Mouse (Mus musculus) brain, adult 10 weeks (tissue): ENCODE results near the gene Mettl21c. TPM values are rescaled to one million over a fixed set of nuclear protein-coding genes. Genes with fewer than 3 reads are reported as not detected.

Experiments
- polyA plus RNA-seq: library from polyadenylated mRNA; stranded (reverse); fragments of 350-450 nt; fragmentation: Illumina TruSeq; extraction: RNeasy Lipid Tissue Mini Kit (QIAGEN cat#74804); gene quantifications from one replicate; pipeline ENCODE4 v1.2.3, GENCODE M21; 2015; ENCODE audit warnings: low read depth, low replicate concordance

Gene Mettl21c
- polyA plus RNA-seq: not detected

GRCm38 (mm10) chr1:44019934-44020333 lies at the start of gene Mettl21c:
TSS of gene Mettl21c (minus strand) at chr1:44020034.

GRCm38 (mm10) chr1:44061836-44062235 lies 42.0 kb upstream of the Mettl21c start, which contains the start of gene Gm8251:
TSS of gene Gm8251 (minus strand) at chr1:44061936.

Other genes with a start within 250 kb of the Mettl21c start
- gene Uxs1, start 192.2 kb downstream of the Mettl21c start, polyA plus RNA-seq: 72.8 TPM
- 36.8 TPM for gene Tpp2, start 86.4 kb downstream of the Mettl21c start, polyA plus RNA-seq
- gene Gm8251, start 41.9 kb upstream of the Mettl21c start, polyA plus RNA-seq: not detected
- gene Tex30, start 82.4 kb upstream of the Mettl21c start, polyA plus RNA-seq: 12.7 TPM
- gene Kdelc1, start 98.8 kb upstream of the Mettl21c start, polyA plus RNA-seq: 12.2 TPM
- 23.6 TPM for gene Bivm, start 98.9 kb upstream of the Mettl21c start, polyA plus RNA-seq
- 13.0 TPM for gene Ercc5, start 127.7 kb upstream of the Mettl21c start, polyA plus RNA-seq
- gene Mettl21e, start 198.9 kb upstream of the Mettl21c start, polyA plus RNA-seq: not detected